Mouse (Mus musculus): ENCODE measurements at regions not wholly inside any gene's neighbourhood (a gene's known extent, or its start where the extent isn't known, plus 50 kb on each side); places are given as distances from the start of the nearest gene placed in this dataset.

- no peak overlapping the region for H3K9ac ChIP-seq (ENCODE audit: low read depth, low read length)
- H3K4me3 ChIP-seq (ENCODE audit: low read length): no peak overlapping the region
- no peak overlapping the region for H3K27ac ChIP-seq (ENCODE audit: low read length)
- H3K4me1 ChIP-seq (ENCODE audit: control insufficient read depth, insufficient read depth, low read length): no peaks in the 10 kb centered on the region
- no peaks in the 10 kb centered on the region for H3K9me3 ChIP-seq (ENCODE audit: control insufficient read depth, low read length)
- ATAC-seq: no peak
- no peak overlapping the region for H3K4me2 ChIP-seq (ENCODE audit: low read depth, low read length)
- H3K27me3 ChIP-seq (replicated peaks; ENCODE audit: control insufficient read depth, insufficient read depth, low read length): no peaks in the 10 kb centered on the region
- 61% methylated on average over 6 of the region's 6 CpGs for WGBS
- no peaks in the 10 kb centered on the region for H3K36me3 ChIP-seq (ENCODE audit: control insufficient read depth, insufficient read depth, low read length)
These were observed 89.3 kb upstream of the Fam98a start for GRCm38 (mm10) chr17:75641010-75641498.

- Histone ChIP-seq H3K4me1 (ENCODE audit: control insufficient read depth, insufficient read depth, low read length) (no peaks in the 10 kb centered on the region), H3K27me3 (replicated peaks; ENCODE audit: control insufficient read depth, insufficient read depth, low read length) (no peaks in the 10 kb centered on the region), H3K27ac (ENCODE audit: low read length) (no peak overlapping the region), H3K9ac (ENCODE audit: low read depth, low read length) (no peak overlapping the region), H3K4me3 (ENCODE audit: low read length) (no peak overlapping the region), H3K9me3 (ENCODE audit: control insufficient read depth, low read length) (no peaks in the 10 kb centered on the region), H3K4me2 (ENCODE audit: low read depth, low read length) (no peak overlapping the region), H3K36me3 (ENCODE audit: control insufficient read depth, insufficient read depth, low read length) (no peaks in the 10 kb centered on the region)
- no peak for ATAC-seq
- WGBS: 76% methylated on average over 5 of the region's 5 CpGs
These were observed 88.8 kb upstream of the Fam98a start for GRCm38 (mm10) chr17:75640575-75640974.

GRCm38 (mm10) chr17:75629857-75630256, 78.1 kb upstream of the Fam98a start:
- no peak overlapping the region for H3K4me3 ChIP-seq (ENCODE audit: low read length)
- H3K27me3 ChIP-seq (replicated peaks; ENCODE audit: control insufficient read depth, insufficient read depth, low read length): no peaks in the 10 kb centered on the region
- H3K9me3 ChIP-seq (ENCODE audit: control insufficient read depth, low read length): no peaks in the 10 kb centered on the region
- 82% methylated on average over 4 of the region's 4 CpGs for WGBS
- no peak for ATAC-seq
- H3K4me1 ChIP-seq (ENCODE audit: control insufficient read depth, insufficient read depth, low read length): no peaks in the 10 kb centered on the region
- no peaks in the 10 kb centered on the region for H3K36me3 ChIP-seq (ENCODE audit: control insufficient read depth, insufficient read depth, low read length)
- no peak overlapping the region for H3K27ac ChIP-seq (ENCODE audit: low read length)
- no peak overlapping the region for H3K9ac ChIP-seq (ENCODE audit: low read depth, low read length)
- no peak overlapping the region for H3K4me2 ChIP-seq (ENCODE audit: low read depth, low read length)

- no peak overlapping the region for H3K4me2 ChIP-seq (ENCODE audit: low read depth, low read length)
- H3K9ac ChIP-seq (ENCODE audit: low read depth, low read length): no peak overlapping the region
- no peak overlapping the region for H3K27ac ChIP-seq (ENCODE audit: low read length)
- H3K36me3 ChIP-seq (ENCODE audit: control insufficient read depth, insufficient read depth, low read length): no peaks in the 10 kb centered on the region
- H3K4me3 ChIP-seq (ENCODE audit: low read length): no peak overlapping the region
- H3K4me1 ChIP-seq (ENCODE audit: control insufficient read depth, insufficient read depth, low read length): no peaks in the 10 kb centered on the region
- H3K9me3 ChIP-seq (ENCODE audit: control insufficient read depth, low read length): no peaks in the 10 kb centered on the region
- ATAC-seq: no peak
- no peaks in the 10 kb centered on the region for H3K27me3 ChIP-seq (replicated peaks; ENCODE audit: control insufficient read depth, insufficient read depth, low read length)
- WGBS: 77% methylated on average over 3 of the region's 3 CpGs
These were observed 67.7 kb upstream of the Fam98a start for GRCm38 (mm10) chr17:75619472-75619871.

GRCm38 (mm10) chr17:75618514-75618913, 66.8 kb upstream of the Fam98a start:
- WGBS: 95% methylated on average over 3 of the region's 3 CpGs
- Histone ChIP-seq H3K9me3 (ENCODE audit: control insufficient read depth, low read length) (no peaks in the 10 kb centered on the region), H3K4me2 (ENCODE audit: low read depth, low read length) (no peak overlapping the region), H3K27ac (ENCODE audit: low read length) (no peak overlapping the region), H3K4me1 (ENCODE audit: control insufficient read depth, insufficient read depth, low read length) (no peaks in the 10 kb centered on the region), H3K36me3 (ENCODE audit: control insufficient read depth, insufficient read depth, low read length) (no peaks in the 10 kb centered on the region), H3K27me3 (replicated peaks; ENCODE audit: control insufficient read depth, insufficient read depth, low read length) (no peaks in the 10 kb centered on the region), H3K4me3 (ENCODE audit: low read length) (no peak overlapping the region), H3K9ac (ENCODE audit: low read depth, low read length) (no peak overlapping the region)
- ATAC-seq: no peak

- 21% methylated on average over 6 of the region's 6 CpGs for WGBS
- Histone ChIP-seq H3K36me3 (ENCODE audit: control insufficient read depth, insufficient read depth, low read length) (no peaks in the 10 kb centered on the region), H3K4me1 (ENCODE audit: control insufficient read depth, insufficient read depth, low read length) (no peaks in the 10 kb centered on the region), H3K27ac (ENCODE audit: low read length) (no peak overlapping the region), H3K4me2 (ENCODE audit: low read depth, low read length) (no peak overlapping the region), H3K9ac (ENCODE audit: low read depth, low read length) (no peak overlapping the region), H3K9me3 (ENCODE audit: control insufficient read depth, low read length) (no peaks in the 10 kb centered on the region), H3K27me3 (replicated peaks; ENCODE audit: control insufficient read depth, insufficient read depth, low read length) (no peaks in the 10 kb centered on the region), H3K4me3 (ENCODE audit: low read length) (no peak overlapping the region)
- ATAC-seq: peak; percentile 60
These were observed 65.5 kb upstream of the Fam98a start for GRCm38 (mm10) chr17:75617280-75617679.

- Histone ChIP-seq H3K4me2 (ENCODE audit: low read depth, low read length) (no peak overlapping the region), H3K9me3 (ENCODE audit: control insufficient read depth, low read length) (no peaks in the 10 kb centered on the region), H3K36me3 (ENCODE audit: control insufficient read depth, insufficient read depth, low read length) (no peaks in the 10 kb centered on the region), H3K27ac (ENCODE audit: low read length) (no peak overlapping the region), H3K27me3 (replicated peaks; ENCODE audit: control insufficient read depth, insufficient read depth, low read length) (no peaks in the 10 kb centered on the region), H3K9ac (ENCODE audit: low read depth, low read length) (no peak overlapping the region), H3K4me1 (ENCODE audit: control insufficient read depth, insufficient read depth, low read length) (no peaks in the 10 kb centered on the region), H3K4me3 (ENCODE audit: low read length) (no peak overlapping the region)
- no peak for ATAC-seq
- WGBS: 89% methylated on average over 2 of the region's 2 CpGs
These were observed 63.6 kb upstream of the Fam98a start for GRCm38 (mm10) chr17:75615335-75615734.

GRCm38 (mm10) chr17:75603417-75604086, 51.8 kb upstream of the Fam98a start:
- Histone ChIP-seq H3K4me1 (ENCODE audit: control insufficient read depth, insufficient read depth, low read length) (no peaks in the 10 kb centered on the region), H3K4me3 (ENCODE audit: low read length) (no peak overlapping the region), H3K4me2 (ENCODE audit: low read depth, low read length) (no peak overlapping the region), H3K36me3 (ENCODE audit: control insufficient read depth, insufficient read depth, low read length) (no peaks in the 10 kb centered on the region), H3K9ac (ENCODE audit: low read depth, low read length) (no peak overlapping the region), H3K27me3 (replicated peaks; ENCODE audit: control insufficient read depth, insufficient read depth, low read length) (no peaks in the 10 kb centered on the region), H3K9me3 (ENCODE audit: control insufficient read depth, low read length) (no peaks in the 10 kb centered on the region), H3K27ac (ENCODE audit: low read length) (no peak overlapping the region)
- 21% methylated on average over 4 of the region's 4 CpGs for WGBS
- no peak for ATAC-seq

Measured in intestine, embryonic 16.5 days (tissue).